Mouse (Mus musculus) lung, postnatal 36 days (tissue): ENCODE results near the gene Il16.

Experiments
- DNase-seq: peaks from one replicate; pipeline ENCODE4 v3.0.0; 2022; ENCODE audit warnings: mixed read lengths

Il16 gene

GRCm38 (mm10) chr7:83598997-83599912, 146.3 kb downstream of the Il16 start:
- DNase-seq, result no peak

- no peak for DNase-seq
These were observed 148.5 kb downstream of the Il16 start for GRCm38 (mm10) chr7:83597063-83597462.

- DNase-seq, result no peak
These were observed 151.5 kb downstream of the Il16 start for GRCm38 (mm10) chr7:83594056-83594455.
